Mouse (Mus musculus) midbrain, embryonic 15.5 days (tissue): Measurements from ENCODE around the gene Rtn2. TPM values are rescaled to one million over a fixed set of nuclear protein-coding genes. Genes with fewer than 3 reads are reported as not detected.

Experiments used
- ATAC-seq: fragments of 200-750 bp; cut with Nextera tagmentation; replicated peaks from 2 replicates; pipeline ENCODE4 v1.8.0; 2017; ENCODE audit warnings: moderate TSS enrichment
- H3K27ac ChIP-seq: fragments of 300-500 bp; sonication (generic); 2 replicates; pipeline ENCODE4 v1.5.1; 2015; ENCODE audit warnings: mild to moderate bottlenecking, inconsistent platforms
- H3K27me3 ChIP-seq: fragments of 300-500 bp; sonication (generic); replicated peaks from 2 replicates; pipeline ENCODE4 v1.6.1; 2015; ENCODE audit warnings: inconsistent platforms
- H3K36me3 ChIP-seq: fragments of 300-500 bp; sonication (generic); replicated peaks from 2 replicates; pipeline ENCODE4 v1.6.1; 2015; ENCODE audit warnings: inconsistent platforms
- H3K4me1 ChIP-seq: fragments of 300-500 bp; sonication (generic); 2 replicates; pipeline ENCODE4 v1.6.1; 2015; ENCODE audit warnings: inconsistent platforms
- H3K4me2 ChIP-seq: fragments of 300-500 bp; sonication (generic); 2 replicates; pipeline ENCODE4 v1.6.1; 2015; ENCODE audit warnings: inconsistent platforms, mild to moderate bottlenecking, moderate library complexity
- H3K4me3 ChIP-seq: fragments of 300-500 bp; sonication (generic); 2 replicates; pipeline ENCODE4 v1.5.1; 2015; ENCODE audit warnings: mild to moderate bottlenecking, inconsistent platforms
- H3K9ac ChIP-seq: fragments of 300-500 bp; sonication (generic); 2 replicates; pipeline ENCODE4 v1.6.1; 2015; ENCODE audit warnings: mild to moderate bottlenecking, inconsistent platforms
- H3K9me3 ChIP-seq: fragments of 300-500 bp; sonication (generic); 2 replicates; pipeline ENCODE4 v1.6.1; 2016; ENCODE audit warnings: inconsistent platforms
- WGBS: fragments of 180-500 bp; shearing (Covaris S2); methylation state at CpG from one replicate; pipeline ENCODE4 v1.1.7; 2015; ENCODE audit warnings: mixed read lengths; 5-methylcytosine and 5-hydroxymethylcytosine counted together
- polyA plus RNA-seq: library from polyadenylated mRNA; unstranded; fragments of >200 nt; fragmentation: Nextera tagmentation; extraction: Ambion mirVana; gene quantifications from 2 replicates; pipeline ENCODE4 v1.2.1, GENCODE M21; 2015

Gene Rtn2
- polyA plus RNA-seq, 1 experiment from 2014 or later, result 112 TPM

DNA sequence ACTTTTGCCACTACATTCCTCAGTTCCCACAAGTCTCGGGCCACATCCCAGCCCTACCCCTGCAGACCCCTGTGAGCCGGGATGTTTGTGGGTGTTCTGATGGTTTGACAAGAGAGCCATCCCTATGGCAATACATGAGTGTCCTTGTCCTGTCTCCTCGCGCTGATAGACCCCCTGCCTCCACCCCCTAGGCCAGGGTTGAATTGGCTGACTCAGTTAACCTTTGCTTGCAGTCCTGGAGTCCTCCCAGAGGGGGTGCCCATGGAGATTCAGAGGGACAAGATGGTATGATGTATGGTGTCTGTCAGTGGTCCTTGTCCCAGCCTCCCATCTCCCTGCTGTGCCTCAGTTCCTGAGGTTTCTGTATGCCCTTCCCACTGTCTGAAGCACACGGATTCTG lies 31.6 kb downstream of the Rtn2 start:
- Histone ChIP-seq H3K27ac (no peak overlapping the region), H3K9ac (no peak overlapping the region), H3K4me3 (no peak overlapping the region), H3K36me3 (no peaks in the 10 kb centered on the region), H3K4me1 (peaks cover 14% of the 10 kb centered on the region), H3K9me3 (no peaks in the 10 kb centered on the region), H3K27me3 (peaks cover 21% of the 10 kb centered on the region), H3K4me2 (no peak overlapping the region)
- 52% methylated on average over 5 of the region's 5 CpGs for WGBS
- no peak for ATAC-seq

- Histone ChIP-seq H3K4me3 (no peak overlapping the region), H3K27ac (no peak overlapping the region), H3K9ac (no peak overlapping the region), H3K4me2 (no peak overlapping the region), H3K4me1 (peaks cover 13% of the 10 kb centered on the region), H3K9me3 (no peaks in the 10 kb centered on the region), H3K27me3 (peaks cover 15% of the 10 kb centered on the region), H3K36me3 (no peaks in the 10 kb centered on the region)
- WGBS, result 42% methylated on average over 14 of the region's 14 CpGs
- no peak for ATAC-seq
These were observed 34.2 kb downstream of the Rtn2 start for GRCm38 (mm10) chr7:19316451-19317161.

DNA sequence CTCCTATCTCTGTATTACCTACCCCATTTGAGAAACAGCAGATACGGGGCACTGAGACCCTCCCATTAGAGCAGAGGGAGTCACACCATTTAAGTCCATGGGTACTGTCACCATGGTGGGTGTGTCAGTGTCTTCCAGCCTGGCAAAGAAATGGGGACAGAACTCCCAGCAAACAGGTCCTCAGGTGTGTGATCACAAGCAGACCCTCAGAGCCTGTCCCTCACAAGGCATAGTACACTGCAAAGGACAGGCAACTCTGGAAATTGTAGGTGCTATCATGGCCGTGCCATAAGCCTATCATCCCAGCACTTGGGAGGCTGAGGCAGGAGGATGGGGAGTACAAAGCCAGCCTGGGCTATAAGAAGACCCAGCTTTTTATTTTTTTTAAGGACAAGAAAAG lies 35.8 kb downstream of the Rtn2 start:
- Histone ChIP-seq H3K4me2 (no peak overlapping the region), H3K9ac (no peak overlapping the region), H3K4me1 (peaks cover 13% of the 10 kb centered on the region), H3K9me3 (no peaks in the 10 kb centered on the region), H3K27ac (no peak overlapping the region), H3K27me3 (peaks cover 5% of the 10 kb centered on the region; the same call in 1 of the 2 replicates), H3K4me3 (no peak overlapping the region), H3K36me3 (no peaks in the 10 kb centered on the region)
- 80% methylated on average over 2 of the region's 2 CpGs for WGBS
- no peak for ATAC-seq

DNA sequence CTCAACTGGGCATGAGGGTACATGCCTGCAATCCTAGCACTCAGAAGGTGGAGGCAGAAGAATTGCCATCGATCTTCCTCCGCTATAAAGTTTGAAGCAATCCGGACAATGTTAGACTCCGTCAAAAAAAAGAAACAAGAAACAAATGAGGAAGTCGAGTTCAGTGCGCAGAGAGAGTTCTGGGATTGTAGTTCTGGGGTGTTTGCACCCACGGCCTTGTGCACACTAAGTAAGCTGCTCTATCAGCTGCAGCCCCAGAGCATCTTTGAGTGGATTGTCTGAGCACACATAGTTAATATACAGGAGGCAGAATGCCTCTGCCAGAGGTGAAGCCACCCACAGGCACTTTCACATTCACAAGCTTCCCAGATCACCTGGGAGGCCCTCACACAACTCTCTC lies 36.3 kb downstream of the Rtn2 start:
- WGBS, result 83% methylated on average over 7 of the region's 7 CpGs

GRCm38 (mm10) chr7:19319458-19319857 lies 37.0 kb downstream of the Rtn2 start:
- peak overlapping the region; percentile 50 for H3K4me3 ChIP-seq
- peak overlapping the region; percentile 64 for H3K27ac ChIP-seq
- peaks cover 13% of the 10 kb centered on the region for H3K4me1 ChIP-seq
- ATAC-seq, result peak; percentile 85
- peaks cover under 1% of the 10 kb centered on the region; the same call in 1 of the 2 replicates for H3K27me3 ChIP-seq
- no peaks in the 10 kb centered on the region for H3K36me3 ChIP-seq
- 14% methylated on average over 9 of the region's 9 CpGs for WGBS
- peak overlapping the region; percentile 37 for H3K9ac ChIP-seq
- H3K9me3 ChIP-seq, result no peaks in the 10 kb centered on the region
- H3K4me2 ChIP-seq, result peak overlapping the region; percentile 81

More for the DNA sequence above, 36.3 kb downstream of the Rtn2 start:
- no peaks in the 10 kb centered on the region for H3K36me3 ChIP-seq
- no peak overlapping the region for H3K4me3 ChIP-seq
- peaks cover 13% of the 10 kb centered on the region for H3K4me1 ChIP-seq
- ATAC-seq, result no peak
- H3K27me3 ChIP-seq, result peaks cover 3% of the 10 kb centered on the region; the same call in 1 of the 2 replicates
- no peak overlapping the region for H3K27ac ChIP-seq
- H3K9me3 ChIP-seq, result no peaks in the 10 kb centered on the region
- no peak overlapping the region for H3K9ac ChIP-seq
- H3K4me2 ChIP-seq, result no peak overlapping the region

GRCm38 (mm10) chr7:19319906-19320305 lies 37.5 kb downstream of the Rtn2 start:
- Histone ChIP-seq H3K4me1 (peaks cover 13% of the 10 kb centered on the region), H3K9me3 (no peaks in the 10 kb centered on the region), H3K9ac (peak overlapping the region; percentile 37), H3K27ac (peak overlapping the region; percentile 64), H3K36me3 (no peaks in the 10 kb centered on the region), H3K4me2 (peak overlapping the region; percentile 81), H3K27me3 (no peaks in the 10 kb centered on the region; the same call in 1 of the 2 replicates), H3K4me3 (peak overlapping the region; percentile 50)
- ATAC-seq, result peak; percentile 95
- under 1% methylated on average over 41 of the region's 41 CpGs for WGBS

GRCm38 (mm10) chr7:19320637-19321036 lies 38.2 kb downstream of the Rtn2 start:
- Histone ChIP-seq H3K4me3 (peak overlapping the region; percentile 50; the same call in 1 of the 2 replicates), H3K27me3 (no peaks in the 10 kb centered on the region; the same call in 1 of the 2 replicates), H3K4me2 (peak overlapping the region; percentile 81), H3K36me3 (no peaks in the 10 kb centered on the region), H3K9me3 (no peaks in the 10 kb centered on the region), H3K4me1 (peaks cover 13% of the 10 kb centered on the region), H3K9ac (peak overlapping the region; percentile 12; the same call in 1 of the 2 replicates), H3K27ac (no peak overlapping the region)
- 52% methylated on average over 7 of the region's 7 CpGs for WGBS
- ATAC-seq, result no peak

- Histone ChIP-seq H3K4me3 (no peak overlapping the region), H3K27me3 (no peaks in the 10 kb centered on the region; the same call in 1 of the 2 replicates), H3K4me1 (peaks cover 16% of the 10 kb centered on the region), H3K9me3 (no peaks in the 10 kb centered on the region), H3K27ac (no peak overlapping the region), H3K4me2 (no peak overlapping the region), H3K9ac (no peak overlapping the region), H3K36me3 (no peaks in the 10 kb centered on the region)
- WGBS, result 70% methylated on average over 5 of the region's 5 CpGs
- no peak for ATAC-seq
These were observed 39.0 kb downstream of the Rtn2 start for GRCm38 (mm10) chr7:19321464-19321863.

DNA sequence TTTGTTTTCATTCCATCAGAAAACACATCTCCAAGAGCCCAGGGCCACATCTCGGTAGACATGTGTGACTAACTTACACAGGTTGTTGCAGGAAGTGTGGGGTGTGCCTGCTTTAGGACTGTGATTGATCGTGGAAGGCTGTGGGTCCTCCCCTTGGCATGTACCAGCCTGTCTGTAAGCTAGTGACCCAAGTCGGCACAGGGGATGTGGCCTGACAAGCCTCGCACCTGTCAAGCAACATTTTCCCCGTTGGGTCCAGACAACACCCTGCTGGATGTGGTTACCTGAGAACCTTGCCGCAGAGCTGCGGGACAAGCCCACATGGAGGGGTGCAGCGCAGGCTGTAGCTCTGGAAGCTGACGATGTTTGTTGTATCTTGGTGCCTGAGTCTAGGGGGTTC lies 40.1 kb downstream of the Rtn2 start:
- H3K4me1 ChIP-seq, result peaks cover 26% of the 10 kb centered on the region
- H3K4me2 ChIP-seq, result no peak overlapping the region
- H3K27me3 ChIP-seq, result no peaks in the 10 kb centered on the region; the same call in 1 of the 2 replicates
- H3K27ac ChIP-seq, result no peak overlapping the region
- no peaks in the 10 kb centered on the region for H3K9me3 ChIP-seq
- H3K36me3 ChIP-seq, result no peaks in the 10 kb centered on the region
- no peak overlapping the region for H3K4me3 ChIP-seq
- 61% methylated on average over 9 of the region's 9 CpGs for WGBS
- no peak for ATAC-seq
- H3K9ac ChIP-seq, result no peak overlapping the region

GRCm38 (mm10) chr7:19324221-19324620 lies 41.8 kb downstream of the Rtn2 start:
- no peak for ATAC-seq
- Histone ChIP-seq H3K27ac (no peak overlapping the region), H3K4me2 (no peak overlapping the region), H3K27me3 (no peaks in the 10 kb centered on the region), H3K4me3 (no peak overlapping the region), H3K36me3 (no peaks in the 10 kb centered on the region), H3K9ac (no peak overlapping the region), H3K9me3 (no peaks in the 10 kb centered on the region), H3K4me1 (peaks cover 28% of the 10 kb centered on the region)
- WGBS, result 90% methylated on average over 11 of the region's 11 CpGs

DNA sequence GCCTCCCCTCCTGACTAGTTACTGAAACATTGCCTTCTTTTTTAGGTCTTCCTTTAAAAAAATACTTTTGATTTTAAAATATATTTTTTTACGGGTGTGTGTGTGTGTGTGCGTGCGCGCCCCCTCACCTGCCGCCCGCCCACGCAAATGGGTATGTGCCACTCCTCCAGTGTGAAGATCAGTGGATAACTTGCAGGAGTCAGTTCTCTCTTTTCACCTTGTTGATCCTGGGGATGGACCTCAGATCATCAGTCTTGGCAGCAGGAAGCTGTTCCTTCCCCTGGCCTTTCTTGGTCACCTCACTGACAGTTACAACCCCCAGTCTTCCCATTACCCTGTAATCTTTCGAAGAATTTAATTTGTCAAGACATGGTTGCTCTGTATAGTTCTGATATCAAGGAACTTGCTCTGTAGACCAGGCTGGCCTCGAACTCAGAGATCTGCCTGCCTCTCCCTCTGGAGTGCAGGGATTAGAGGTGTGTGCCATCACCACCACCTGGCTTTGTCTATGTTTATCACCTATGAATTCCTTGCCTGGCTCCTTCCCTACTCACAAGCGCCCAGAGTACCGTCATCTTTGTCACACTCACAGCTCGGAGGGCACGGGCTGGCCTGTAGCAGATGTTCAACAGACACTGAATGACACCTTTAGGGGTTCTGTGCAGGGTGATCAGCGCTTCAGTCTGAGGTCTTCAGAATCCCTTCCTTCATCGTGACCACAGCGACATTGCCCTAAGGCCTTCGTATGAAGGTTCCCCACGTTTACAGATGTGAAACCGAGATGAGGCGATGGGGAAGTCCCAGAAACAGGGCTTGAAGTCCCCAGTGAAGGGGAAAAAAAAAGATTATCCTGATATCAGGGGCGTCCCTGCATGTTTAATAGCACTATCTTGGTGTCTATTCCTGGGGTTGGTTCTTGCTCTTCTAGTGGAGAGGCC lies 43.1 kb downstream of the Rtn2 start:
- H3K9ac ChIP-seq, result no peak overlapping the region
- H3K27me3 ChIP-seq, result no peaks in the 10 kb centered on the region
- no peak overlapping the region for H3K27ac ChIP-seq
- H3K4me2 ChIP-seq, result no peak overlapping the region
- WGBS, result 74% methylated on average over 21 of the region's 21 CpGs
- no peak for ATAC-seq
- peaks cover 18% of the 10 kb centered on the region for H3K4me1 ChIP-seq
- no peaks in the 10 kb centered on the region for H3K9me3 ChIP-seq
- no peaks in the 10 kb centered on the region for H3K36me3 ChIP-seq
- no peak overlapping the region for H3K4me3 ChIP-seq

GRCm38 (mm10) chr7:19326359-19326758 lies 43.9 kb downstream of the Rtn2 start:
- WGBS, result under 1% methylated on average over 19 of the region's 20 CpGs
- Histone ChIP-seq H3K27ac (peak overlapping the region; percentile 50), H3K4me3 (peak overlapping the region; percentile 37), H3K36me3 (no peaks in the 10 kb centered on the region), H3K9ac (no peak overlapping the region), H3K4me2 (peak overlapping the region; percentile 67), H3K4me1 (peaks cover 16% of the 10 kb centered on the region), H3K27me3 (no peaks in the 10 kb centered on the region), H3K9me3 (no peaks in the 10 kb centered on the region)
- 0 out of 2 replicates have a peak, but pooled peaks have one; percentile 13 for ATAC-seq
